8 mouse cellular contexts compared by ENCODE assay signal in genomic region chrX:153237304-153237919, GRCm38 (mm10). TPM values are rescaled to one million over a fixed set of nuclear protein-coding genes. Genes with fewer than 3 reads are reported as not detected.
DNase-seq lines count a peak whose midpoint lies in the region; ATAC-seq and TF ChIP-seq lines count a peak whose summit lies in the region.

Klf8 (plus strand) TSS chrX:153237466.

- H3K4me2 ChIP-seq in heart, embryonic 11.5 days: peak within 1 kb of the TSS; percentile 73
- peak within 1 kb of the TSS; percentile 79 for H3K4me2 ChIP-seq in liver, embryonic 12.5 days
- H3K4me2 ChIP-seq in neural tube, embryonic 13.5 days: peak within 1 kb of the TSS; percentile 56

- H3K9ac ChIP-seq in heart, embryonic 11.5 days (ENCODE audit: low read depth, low read length): peak within 1 kb of the TSS; percentile 61; the same call in 1 of the 2 replicates
- peak within 1 kb of the TSS; percentile 59; the same call in 1 of the 2 replicates for H3K9ac ChIP-seq in liver, embryonic 12.5 days
- peak within 1 kb of the TSS; percentile 75 for H3K9ac ChIP-seq in neural tube, embryonic 13.5 days

- H3K9me3 ChIP-seq in heart, embryonic 11.5 days (replicated peaks; ENCODE audit: control insufficient read depth, low read length): no peaks in the 10 kb centered on the region
- H3K9me3 ChIP-seq in forebrain, embryonic 10.5 days: no peaks in the 10 kb centered on the region
- no peaks in the 10 kb centered on the region for H3K9me3 ChIP-seq in liver, embryonic 12.5 days (replicated peaks)
- no peaks in the 10 kb centered on the region for H3K9me3 ChIP-seq in neural tube, embryonic 13.5 days

- peak within 1 kb of the TSS; percentile 57 for H3K4me3 ChIP-seq in heart, embryonic 11.5 days (ENCODE audit: low read depth, low read length)
- peak within 1 kb of the TSS; percentile 72 for H3K4me3 ChIP-seq in bone marrow, adult 2 months (replicated peaks; ENCODE audit: control insufficient read depth, low read depth, low read length)
- H3K4me3 ChIP-seq in forebrain, embryonic 10.5 days: peak within 1 kb of the TSS; percentile 63
- H3K4me3 ChIP-seq in liver, embryonic 12.5 days: peak within 1 kb of the TSS; percentile 59
- H3K4me3 ChIP-seq in neural tube, embryonic 13.5 days: peak within 1 kb of the TSS; percentile 55

- no peak for TF ChIP-seq CTCF in bone marrow, adult 2 months (IDR thresholded peaks at IDR 0.05; ENCODE audit: control insufficient read depth, insufficient read depth, low read length)

- TF ChIP-seq POLR2A in bone marrow, adult 2 months (IDR thresholded peaks at IDR 0.05; ENCODE audit: borderline replicate concordance, control insufficient read depth, low read depth, low read length): no peak

- no peaks in the 10 kb centered on the region for H3K36me3 ChIP-seq in heart, embryonic 11.5 days (ENCODE audit: control insufficient read depth, insufficient read depth, low read length)
- no peaks in the 10 kb centered on the region for H3K36me3 ChIP-seq in forebrain, embryonic 10.5 days (replicated peaks)
- H3K36me3 ChIP-seq in liver, embryonic 12.5 days: no peaks in the 10 kb centered on the region
- H3K36me3 ChIP-seq in neural tube, embryonic 13.5 days: no peaks in the 10 kb centered on the region

- WGBS in heart, embryonic 11.5 days (ENCODE audit: insufficient replicate concordance): 19% methylated on average over 17 of the region's 17 CpGs
- 12% methylated on average over 15 of the region's 17 CpGs for WGBS in bone marrow, adult 2 months
- 19% methylated on average over 17 of the region's 17 CpGs for WGBS in forebrain, embryonic 10.5 days
- WGBS in liver, embryonic 12.5 days (ENCODE audit: insufficient replicate concordance): 21% methylated on average over 17 of the region's 17 CpGs
- 24% methylated on average over 17 of the region's 17 CpGs for WGBS in neural tube, embryonic 13.5 days

- DNase-seq in heart, adult 11 months: no peak
- no peak for DNase-seq in forebrain, embryonic 10.5 days (ENCODE audit: extremely low spot score, low spot score)
- DNase-seq in T-cell, adult 2 months (ENCODE audit: low spot score): no peak

- no peaks in the 10 kb centered on the region for H3K4me1 ChIP-seq in heart, embryonic 11.5 days (ENCODE audit: control insufficient read depth, insufficient read depth, low read length)
- no peaks in the 10 kb centered on the region for H3K4me1 ChIP-seq in bone marrow, adult 2 months (ENCODE audit: control insufficient read depth, insufficient read depth, low read length)
- peaks cover 9% of the 10 kb centered on the region for H3K4me1 ChIP-seq in forebrain, embryonic 10.5 days
- H3K4me1 ChIP-seq in liver, embryonic 12.5 days: peaks cover 18% of the 10 kb centered on the region
- no peaks in the 10 kb centered on the region for H3K4me1 ChIP-seq in neural tube, embryonic 13.5 days (replicated peaks)

- no peak within 1 kb of the TSS for H3K27ac ChIP-seq in heart, embryonic 11.5 days (ENCODE audit: low read depth, low read length)
- H3K27ac ChIP-seq in bone marrow, adult 2 months (ENCODE audit: control insufficient read depth, insufficient read depth, low read depth, low read length, poor library complexity): no peak within 1 kb of the TSS
- peak within 1 kb of the TSS; percentile 77 for H3K27ac ChIP-seq in forebrain, embryonic 10.5 days
- H3K27ac ChIP-seq in liver, embryonic 12.5 days: no peak within 1 kb of the TSS
- peak within 1 kb of the TSS; percentile 62 for H3K27ac ChIP-seq in neural tube, embryonic 13.5 days (replicated peaks)

- peak; percentile 35; the same call in 1 of the 2 replicates for ATAC-seq in heart, embryonic 11.5 days (replicated peaks; ENCODE audit: insufficient number of reproducible peaks, low FRiP score, low TSS enrichment)
- peak; percentile 28 for ATAC-seq in inflammation-experienced regulatory T-cells, adult 6 months
- ATAC-seq in liver, embryonic 12.5 days: peak; percentile 69
- ATAC-seq in neural tube, embryonic 13.5 days (ENCODE audit: low read depth): peak; percentile 80

- no peaks in the 10 kb centered on the region for H3K27me3 ChIP-seq in heart, embryonic 11.5 days (ENCODE audit: control insufficient read depth, insufficient read depth, low read length)
- peaks cover 51% of the 10 kb centered on the region for H3K27me3 ChIP-seq in forebrain, embryonic 10.5 days (ENCODE audit: poor library complexity, severe bottlenecking)
- H3K27me3 ChIP-seq in liver, embryonic 12.5 days (replicated peaks): 0 out of 2 replicates have a peak, but pooled peaks cover 3% of the 10 kb centered on the region
- peaks cover 4% of the 10 kb centered on the region for H3K27me3 ChIP-seq in neural tube, embryonic 13.5 days

RNA-seq across cellular contexts. Expression of gene Klf8, which starts in this region (rescaled TPM):
- 1.6 and 2.1 TPM in 2 replicates for polyA plus RNA-seq in heart, embryonic 11.5 days (2014; fragmentation: Nextera tagmentation; extraction: Ambion mirVana)
- 1.0 and 4.7 TPM in 2 replicates for polyA plus RNA-seq in bone marrow, adult 2 months (2011; ENCODE audit: insufficient read depth, insufficient read length, low replicate concordance, missing spikeins)
- 1.3 TPM in 2 replicates for polyA plus RNA-seq in forebrain, embryonic 10.5 days (2016; fragmentation: Nextera tagmentation; extraction: Ambion mirVana)
- polyA plus RNA-seq in inflammation-experienced regulatory T-cells, adult 6 months (2017; shearing (Covaris generic)): 1 to 10 TPM in 2 of 3 experiments, under 1 TPM in 1; 0.85 to 2.5 (median 1.0) TPM
- 0.36 and 0.38 TPM in 2 replicates for polyA plus RNA-seq in liver, embryonic 12.5 days (2016; fragmentation: Nextera tagmentation; extraction: Ambion mirVana)
- polyA plus RNA-seq in neural tube, embryonic 13.5 days (2015; fragmentation: Nextera tagmentation; extraction: Ambion mirVana): 2.8 and 4.1 TPM in 2 replicates

Comparison
In these comparisons a context has a peak if more than half of its experiments do, and no peak if none do; other contexts are left out.
1. Peak in ATAC-seq, H3K4me3 ChIP-seq, H3K9ac ChIP-seq and H3K4me2 ChIP-seq in liver, embryonic 12.5 days; RNA of the gene not detected or under 1 TPM.
2. ATAC-seq: peak in every context shown above with its lines; median percentile 80 in neural tube, embryonic 13.5 days; 69 in liver, embryonic 12.5 days; 35 in heart, embryonic 11.5 days; 28 in inflammation-experienced regulatory T-cells, adult 6 months.
3. H3K27ac ChIP-seq: peak in forebrain, embryonic 10.5 days (single experiment) and neural tube, embryonic 13.5 days (single experiment); none in heart, embryonic 11.5 days (single experiment), bone marrow, adult 2 months (single experiment) and liver, embryonic 12.5 days (single experiment).
4. Peak in every context shown above with its lines, with median percentiles within 50 percentile points of each other: H3K4me2 ChIP-seq, H3K4me3 ChIP-seq and H3K9ac ChIP-seq.